Mouse (Mus musculus): ENCODE data around the gene Ankrd13d.

GRCm38 (mm10) chr19:4247010-4247409 is 35.9 kb downstream of the Ankrd13d start:
- TF ChIP-seq EP300 (optimal IDR thresholded peaks at IDR 0.05), result no peak
- peak; percentile 52 for TF ChIP-seq CTCF (IDR thresholded peaks at IDR 0.05; ENCODE audit: low read depth)
